Mouse (Mus musculus): ENCODE results near the gene Nup50. TPM values are rescaled to one million over a fixed set of nuclear protein-coding genes. Genes with fewer than 3 reads are reported as not detected.
A peak's percentile ranks its signal among the peaks of the same experiment; 100 is the strongest.
"Not testable (repeated sequence)": the region's sequence is repeated elsewhere in the genome, so short reads cannot be mapped to it uniquely, and the experiment has no call there.

Nup50 gene
- polyA plus RNA-seq (2015; fragmentation: Nextera tagmentation; extraction: Ambion mirVana), result 22.6 and 24.4 TPM in 2 replicates

DNA sequence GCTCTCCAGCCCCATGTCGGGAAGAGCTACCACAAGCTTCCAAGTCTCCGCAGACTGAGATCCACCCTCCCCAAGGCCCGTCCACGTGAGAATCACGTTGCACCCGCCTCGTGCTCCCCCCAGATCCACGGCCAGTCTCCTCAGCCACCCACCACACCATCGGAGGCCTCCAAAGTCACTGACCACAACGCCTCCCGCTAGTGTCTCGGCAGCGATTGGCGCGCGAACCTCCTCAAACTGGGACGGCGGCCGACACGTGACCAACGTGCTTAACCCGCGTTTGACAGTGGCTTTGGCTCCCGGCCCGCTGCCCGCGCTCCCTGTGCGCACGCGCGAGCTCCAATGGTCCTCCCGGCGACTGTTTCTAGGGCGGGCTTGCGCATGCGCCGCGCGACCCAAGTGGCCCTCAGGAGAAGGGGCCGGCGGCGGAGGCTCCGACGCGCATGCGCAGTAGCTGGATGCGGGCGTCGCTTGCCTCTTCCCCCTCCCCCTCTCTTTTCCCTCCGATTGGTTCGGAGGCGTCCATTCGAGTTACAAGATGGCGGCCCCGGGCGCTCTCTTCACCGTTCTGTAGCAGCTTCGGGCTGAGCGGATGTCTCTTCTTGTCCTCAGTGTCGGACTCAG is at the start of gene Nup50:
Nup50 (plus strand) TSS at position 528 of the 624 bp plus-strand sequence.
- Histone ChIP-seq H3K4me1 (ENCODE audit: control insufficient read depth, low read depth, low read length) (peaks cover 16% of the 10 kb centered on the region), H3K9me3 (replicated peaks; ENCODE audit: control insufficient read depth, low read length) (no peaks in the 10 kb centered on the region), H3K36me3 (ENCODE audit: control insufficient read depth, insufficient read depth) (peaks cover 8% of the 10 kb centered on the region), H3K27me3 (ENCODE audit: control insufficient read depth, insufficient read depth, low read depth, low read length) (no peaks in the 10 kb centered on the region), H3K27ac (ENCODE audit: low read length) (peak within 1 kb of the TSS; percentile 98), H3K9ac (ENCODE audit: low read depth, low read length) (peak within 1 kb of the TSS; percentile 97), H3K4me2 (ENCODE audit: low read depth, low read length) (peak within 1 kb of the TSS; percentile 93), H3K4me3 (ENCODE audit: low read depth, low read length) (peak within 1 kb of the TSS; percentile 99)
- peak; percentile 85 for ATAC-seq (ENCODE audit: low read depth)
- under 1% methylated on average over 55 of the region's 60 CpGs for WGBS (ENCODE audit: insufficient replicate concordance)

DNA sequence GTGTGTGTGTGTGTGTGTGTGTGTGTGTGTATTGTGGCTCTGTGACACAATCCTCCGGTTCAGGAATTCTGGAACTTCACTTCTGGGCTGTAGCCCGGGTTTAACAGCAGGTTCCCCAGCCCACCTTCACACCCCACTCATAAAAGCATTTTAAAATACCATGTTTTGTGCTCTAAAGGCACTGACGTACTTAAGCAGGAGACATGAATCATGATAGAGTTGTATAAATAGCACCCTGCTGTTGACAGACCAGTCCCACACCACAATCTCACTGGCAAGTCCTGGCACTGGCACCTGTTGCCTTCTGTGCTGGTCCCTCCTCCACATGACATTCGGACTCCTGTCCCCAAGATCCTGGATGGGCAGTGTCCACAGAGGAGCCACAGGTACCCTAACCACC is 49.3 kb upstream of the Nup50 start:
- no peak overlapping the region for H3K9ac ChIP-seq (ENCODE audit: low read depth, low read length)
- no peaks in the 10 kb centered on the region for H3K9me3 ChIP-seq (replicated peaks; ENCODE audit: control insufficient read depth, low read length)
- H3K4me3 ChIP-seq (ENCODE audit: low read depth, low read length), result no peak overlapping the region
- H3K36me3 ChIP-seq (ENCODE audit: control insufficient read depth, insufficient read depth), result no peaks in the 10 kb centered on the region
- H3K27me3 ChIP-seq (ENCODE audit: control insufficient read depth, insufficient read depth, low read depth, low read length), result no peaks in the 10 kb centered on the region
- H3K27ac ChIP-seq (ENCODE audit: low read length), result no peak overlapping the region
- 58% methylated on average over 4 of the region's 4 CpGs for WGBS (ENCODE audit: insufficient replicate concordance)
- no peaks in the 10 kb centered on the region for H3K4me1 ChIP-seq (ENCODE audit: control insufficient read depth, low read depth, low read length)
- no peak overlapping the region for H3K4me2 ChIP-seq (ENCODE audit: low read depth, low read length)
- no peak for ATAC-seq (ENCODE audit: low read depth)

DNA sequence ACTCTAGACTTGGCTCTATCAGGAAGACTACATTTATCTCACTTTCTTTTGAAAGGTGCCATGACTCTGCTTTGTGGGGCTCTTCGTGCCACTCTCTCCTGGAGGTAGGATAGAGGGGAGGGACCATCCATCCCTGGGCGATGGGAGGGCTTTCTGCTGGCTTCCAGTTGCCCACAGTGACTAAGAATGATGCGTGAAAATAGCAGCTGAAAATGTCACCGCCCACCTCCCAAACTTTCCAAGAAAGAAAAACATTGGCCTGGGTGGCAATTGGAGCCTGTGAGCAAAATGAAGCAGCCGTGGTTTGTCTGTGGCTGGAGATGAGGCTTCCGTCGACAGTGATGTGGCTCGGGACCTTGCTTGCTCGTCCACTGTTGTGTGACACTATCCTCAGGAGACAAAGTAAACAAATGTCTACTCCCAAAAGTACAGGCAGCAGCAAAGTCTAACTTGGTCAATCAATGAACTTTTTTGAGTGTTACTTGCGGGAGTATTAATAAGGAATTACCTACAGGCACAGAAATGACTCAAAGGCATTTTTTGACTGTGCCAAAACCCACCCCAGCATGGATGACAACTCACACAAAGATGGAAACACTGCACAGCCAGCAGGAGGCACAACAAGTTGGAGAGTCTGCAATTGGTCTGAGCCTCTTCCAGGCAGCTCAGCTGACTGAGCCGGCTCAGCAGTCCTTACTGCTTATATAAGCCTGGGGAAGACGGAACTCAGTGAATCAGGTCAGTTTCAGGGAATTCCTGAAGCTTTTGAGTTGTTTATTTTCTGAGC is 46.0 kb upstream of the Nup50 start:
- Histone ChIP-seq H3K4me1 (ENCODE audit: control insufficient read depth, low read depth, low read length) (no peaks in the 10 kb centered on the region), H3K27me3 (ENCODE audit: control insufficient read depth, insufficient read depth, low read depth, low read length) (no peaks in the 10 kb centered on the region), H3K27ac (ENCODE audit: low read length) (no peak overlapping the region), H3K9ac (ENCODE audit: low read depth, low read length) (no peak overlapping the region), H3K4me3 (ENCODE audit: low read depth, low read length) (no peak overlapping the region), H3K4me2 (ENCODE audit: low read depth, low read length) (no peak overlapping the region), H3K9me3 (replicated peaks; ENCODE audit: control insufficient read depth, low read length) (no peaks in the 10 kb centered on the region), H3K36me3 (ENCODE audit: control insufficient read depth, insufficient read depth) (no peaks in the 10 kb centered on the region)
- WGBS (ENCODE audit: insufficient replicate concordance), result 58% methylated on average over 12 of the region's 12 CpGs
- ATAC-seq (ENCODE audit: low read depth), result no peak

DNA sequence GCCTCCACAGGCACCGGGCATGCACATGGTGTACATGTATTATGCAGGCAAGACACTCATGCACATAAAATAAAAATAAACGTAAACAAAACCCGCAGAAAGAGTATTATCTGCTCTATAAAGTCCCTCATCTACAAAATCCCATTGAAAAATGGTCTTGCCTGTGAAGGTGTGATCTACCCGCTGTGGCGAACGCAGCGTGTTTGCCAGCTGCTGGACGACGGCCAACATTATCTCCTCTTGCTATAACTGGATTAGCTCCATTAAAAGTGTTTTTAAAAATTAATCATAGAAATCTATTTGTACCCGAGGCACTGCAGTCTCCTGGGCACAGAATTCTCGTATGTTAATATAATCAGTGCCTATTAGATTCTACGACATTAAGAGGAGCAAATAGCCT is 35.1 kb upstream of the Nup50 start:
- Histone ChIP-seq H3K27me3 (ENCODE audit: control insufficient read depth, insufficient read depth, low read depth, low read length) (no peaks in the 10 kb centered on the region), H3K27ac (ENCODE audit: low read length) (no peak overlapping the region), H3K4me1 (ENCODE audit: control insufficient read depth, low read depth, low read length) (no peaks in the 10 kb centered on the region), H3K9me3 (replicated peaks; ENCODE audit: control insufficient read depth, low read length) (no peaks in the 10 kb centered on the region), H3K9ac (ENCODE audit: low read depth, low read length) (no peak overlapping the region), H3K36me3 (ENCODE audit: control insufficient read depth, insufficient read depth) (no peaks in the 10 kb centered on the region), H3K4me2 (ENCODE audit: low read depth, low read length) (no peak overlapping the region), H3K4me3 (ENCODE audit: low read depth, low read length) (no peak overlapping the region)
- 64% methylated on average over 12 of the region's 12 CpGs for WGBS (ENCODE audit: insufficient replicate concordance)
- ATAC-seq (ENCODE audit: low read depth), result no peak

DNA sequence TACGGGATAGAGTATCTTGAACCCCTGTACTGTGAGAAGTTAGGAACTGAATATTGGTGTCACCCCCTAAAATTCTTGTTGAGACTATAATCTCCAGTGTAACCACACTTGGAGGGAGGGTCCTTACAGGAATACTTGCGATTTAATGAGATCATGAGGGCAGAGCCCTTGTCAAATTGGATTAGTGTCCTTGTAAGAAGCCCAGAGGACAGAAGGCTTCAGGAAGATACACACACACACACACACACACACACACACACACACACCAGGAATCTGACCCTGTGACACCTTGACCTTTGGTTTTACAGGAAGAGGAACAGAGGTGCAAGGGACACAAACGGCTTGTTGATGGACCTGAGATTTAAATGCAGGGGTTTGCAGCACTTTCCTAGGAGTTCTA is 32.0 kb upstream of the Nup50 start:
- ATAC-seq (ENCODE audit: low read depth), result no peak
- no peaks in the 10 kb centered on the region for H3K9me3 ChIP-seq (replicated peaks; ENCODE audit: control insufficient read depth, low read length)
- H3K4me2 ChIP-seq (ENCODE audit: low read depth, low read length), result no peak overlapping the region
- H3K27ac ChIP-seq (ENCODE audit: low read length), result no peak overlapping the region
- H3K4me1 ChIP-seq (ENCODE audit: control insufficient read depth, low read depth, low read length), result no peaks in the 10 kb centered on the region
- no peaks in the 10 kb centered on the region for H3K27me3 ChIP-seq (ENCODE audit: control insufficient read depth, insufficient read depth, low read depth, low read length)
- H3K4me3 ChIP-seq (ENCODE audit: low read depth, low read length), result no peak overlapping the region
- H3K36me3 ChIP-seq (ENCODE audit: control insufficient read depth, insufficient read depth), result no peaks in the 10 kb centered on the region
- WGBS (ENCODE audit: insufficient replicate concordance), result 51% methylated on average over 3 of the region's 3 CpGs
- H3K9ac ChIP-seq (ENCODE audit: low read depth, low read length), result no peak overlapping the region

DNA sequence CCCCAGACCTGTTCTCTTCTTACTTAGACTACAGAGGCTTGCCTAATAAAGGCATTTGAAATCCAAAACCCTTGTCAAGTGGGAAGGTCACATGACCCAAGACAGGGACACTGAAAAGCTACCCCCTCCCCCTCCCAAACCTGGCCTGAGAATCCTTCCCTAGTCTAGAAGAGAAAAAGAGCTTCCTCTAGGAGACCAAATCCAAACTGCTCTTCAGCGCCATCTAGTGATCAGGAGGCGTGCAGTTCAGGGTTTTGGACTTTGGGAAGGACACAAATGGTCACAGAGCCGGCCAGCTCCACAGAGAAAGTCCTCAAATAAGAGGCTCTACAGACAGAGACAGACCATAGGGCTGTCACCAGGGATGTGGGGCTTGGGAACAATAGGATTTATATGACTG is 31.6 kb upstream of the Nup50 start:
- ATAC-seq (ENCODE audit: low read depth), result no peak
- Histone ChIP-seq H3K9me3 (replicated peaks; ENCODE audit: control insufficient read depth, low read length) (no peaks in the 10 kb centered on the region), H3K36me3 (ENCODE audit: control insufficient read depth, insufficient read depth) (no peaks in the 10 kb centered on the region), H3K4me2 (ENCODE audit: low read depth, low read length) (no peak overlapping the region), H3K27me3 (ENCODE audit: control insufficient read depth, insufficient read depth, low read depth, low read length) (no peaks in the 10 kb centered on the region), H3K4me3 (ENCODE audit: low read depth, low read length) (no peak overlapping the region), H3K4me1 (ENCODE audit: control insufficient read depth, low read depth, low read length) (no peaks in the 10 kb centered on the region), H3K27ac (ENCODE audit: low read length) (no peak overlapping the region), H3K9ac (ENCODE audit: low read depth, low read length) (no peak overlapping the region)
- 2% methylated on average over 3 of the region's 3 CpGs for WGBS (ENCODE audit: insufficient replicate concordance)

DNA sequence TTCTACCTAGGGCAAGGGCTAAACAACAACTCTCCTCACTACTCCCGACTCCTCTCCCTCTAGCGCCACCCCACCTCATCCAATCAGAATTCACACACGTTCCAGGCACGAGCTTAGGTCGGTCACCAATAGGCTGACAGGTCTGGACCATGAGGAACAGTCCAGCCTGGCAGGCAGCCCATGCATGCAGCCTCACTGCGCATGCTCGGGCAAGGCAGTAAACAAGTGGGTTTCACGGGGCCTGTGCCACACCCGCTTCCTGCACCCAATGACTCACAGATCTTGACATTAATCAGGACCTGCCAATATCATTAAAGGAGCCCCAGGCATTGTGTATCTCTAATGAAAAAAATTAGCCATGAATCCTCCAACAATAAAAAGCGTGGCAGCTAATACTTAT is 27.0 kb upstream of the Nup50 start:
- H3K9ac ChIP-seq (ENCODE audit: low read depth, low read length); H3K9me3 ChIP-seq (replicated peaks; ENCODE audit: control insufficient read depth, low read length); H3K36me3 ChIP-seq (ENCODE audit: control insufficient read depth, insufficient read depth); H3K4me3 ChIP-seq (ENCODE audit: low read depth, low read length); H3K27ac ChIP-seq (ENCODE audit: low read length); H3K4me1 ChIP-seq (ENCODE audit: control insufficient read depth, low read depth, low read length); H3K27me3 ChIP-seq (ENCODE audit: control insufficient read depth, insufficient read depth, low read depth, low read length); ATAC-seq (ENCODE audit: low read depth); H3K4me2 ChIP-seq (ENCODE audit: low read depth, low read length): not testable (repeated sequence)
- WGBS (ENCODE audit: insufficient replicate concordance), result 47% methylated on average over 10 of the region's 10 CpGs

DNA sequence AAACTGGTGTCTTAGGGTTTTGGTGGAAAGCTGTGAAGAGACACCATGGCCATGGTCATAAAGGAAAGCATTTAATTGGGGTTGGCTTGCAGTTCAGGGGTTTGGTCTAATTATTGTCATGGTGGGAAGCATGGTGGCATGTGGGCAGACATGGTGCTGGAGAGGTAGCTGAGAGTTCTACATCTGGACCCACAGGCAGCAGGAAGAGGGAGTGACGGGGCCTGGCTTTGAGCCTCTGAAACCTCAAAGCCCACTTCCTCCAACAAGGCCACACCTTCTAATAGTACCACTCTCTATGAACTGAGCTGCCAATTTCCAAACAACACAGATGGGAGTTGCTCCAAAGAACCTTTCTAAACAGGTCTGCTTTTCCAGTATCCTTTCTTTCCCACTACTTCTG is 26.5 kb upstream of the Nup50 start:
- no peaks in the 10 kb centered on the region for H3K9me3 ChIP-seq (replicated peaks; ENCODE audit: control insufficient read depth, low read length)
- no peak for ATAC-seq (ENCODE audit: low read depth)
- no peaks in the 10 kb centered on the region for H3K36me3 ChIP-seq (ENCODE audit: control insufficient read depth, insufficient read depth)
- no peak overlapping the region for H3K9ac ChIP-seq (ENCODE audit: low read depth, low read length)
- no peak overlapping the region for H3K27ac ChIP-seq (ENCODE audit: low read length)
- no peaks in the 10 kb centered on the region for H3K4me1 ChIP-seq (ENCODE audit: control insufficient read depth, low read depth, low read length)
- H3K4me3 ChIP-seq (ENCODE audit: low read depth, low read length), result no peak overlapping the region
- H3K27me3 ChIP-seq (ENCODE audit: control insufficient read depth, insufficient read depth, low read depth, low read length), result no peaks in the 10 kb centered on the region
- no peak overlapping the region for H3K4me2 ChIP-seq (ENCODE audit: low read depth, low read length)
- WGBS (ENCODE audit: insufficient replicate concordance), result 7% methylated on average over 1 of the region's 1 CpGs

DNA sequence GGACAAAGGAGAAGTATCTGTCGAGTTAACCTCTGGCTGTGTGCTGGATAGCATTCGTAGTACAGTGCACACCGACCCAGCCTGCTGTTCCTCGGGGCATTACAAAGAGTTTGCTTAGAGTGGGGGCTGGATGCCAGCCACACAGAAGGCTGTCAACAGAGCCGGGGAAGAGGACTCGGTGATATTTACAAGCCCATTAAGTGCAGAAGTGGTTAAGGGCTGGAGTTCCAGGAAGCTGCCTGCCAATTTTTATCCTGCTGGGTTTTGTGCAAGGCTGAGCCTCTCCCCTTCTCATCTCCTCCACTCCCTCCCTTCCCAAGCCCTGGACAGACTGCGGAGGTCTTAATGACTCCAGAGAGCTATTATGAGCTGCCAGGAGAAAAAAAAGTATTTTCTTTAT is 25.1 kb upstream of the Nup50 start:
- H3K4me3 ChIP-seq (ENCODE audit: low read depth, low read length), result no peak overlapping the region
- 18% methylated on average over 7 of the region's 7 CpGs for WGBS (ENCODE audit: insufficient replicate concordance)
- H3K9ac ChIP-seq (ENCODE audit: low read depth, low read length), result no peak overlapping the region
- no peak for ATAC-seq (ENCODE audit: low read depth)
- H3K27ac ChIP-seq (ENCODE audit: low read length), result no peak overlapping the region
- H3K36me3 ChIP-seq (ENCODE audit: control insufficient read depth, insufficient read depth), result no peaks in the 10 kb centered on the region
- H3K9me3 ChIP-seq (replicated peaks; ENCODE audit: control insufficient read depth, low read length), result no peaks in the 10 kb centered on the region
- H3K4me1 ChIP-seq (ENCODE audit: control insufficient read depth, low read depth, low read length), result no peaks in the 10 kb centered on the region
- no peak overlapping the region for H3K4me2 ChIP-seq (ENCODE audit: low read depth, low read length)
- no peaks in the 10 kb centered on the region for H3K27me3 ChIP-seq (ENCODE audit: control insufficient read depth, insufficient read depth, low read depth, low read length)
